Mouse (Mus musculus) neural tube, embryonic 15.5 days (tissue): Measurements from ENCODE around the gene Gm16513. TPM values are rescaled to one million over a fixed set of nuclear protein-coding genes. Genes with fewer than 3 reads are reported as not detected.
"Not testable (repeated sequence)": the region's sequence is repeated elsewhere in the genome, so short reads cannot be mapped to it uniquely, and the experiment has no call there.

ENCODE experiments used
- ATAC-seq: fragments of 200-750 bp; cut with Nextera tagmentation; 2 replicates; pipeline ENCODE4 v1.8.0; 2017; ENCODE audit warnings: mild to moderate bottlenecking, moderate TSS enrichment, moderate library complexity; ENCODE audit not compliant: low FRiP score
- H3K27ac ChIP-seq: fragments of 300-500 bp; sonication (generic); replicated peaks from 2 replicates; pipeline ENCODE4 v1.5.1; 2015; ENCODE audit warnings: mild to moderate bottlenecking, inconsistent platforms
- H3K27me3 ChIP-seq: fragments of 300-500 bp; sonication (generic); replicated peaks from 2 replicates; pipeline ENCODE4 v1.6.1; 2015; ENCODE audit warnings: inconsistent platforms
- H3K36me3 ChIP-seq: fragments of 300-500 bp; sonication (generic); 2 replicates; pipeline ENCODE4 v1.6.1; 2015; ENCODE audit warnings: inconsistent platforms
- H3K4me1 ChIP-seq: fragments of 300-500 bp; sonication (generic); 2 replicates; pipeline ENCODE4 v1.6.1; 2015; ENCODE audit warnings: inconsistent platforms
- H3K4me2 ChIP-seq: fragments of 300-500 bp; sonication (generic); 2 replicates; pipeline ENCODE4 v1.6.1; 2015; ENCODE audit warnings: inconsistent platforms, mild to moderate bottlenecking, moderate library complexity
- H3K4me3 ChIP-seq: fragments of 300-500 bp; sonication (generic); replicated peaks from 2 replicates; pipeline ENCODE4 v1.5.1; 2015; ENCODE audit warnings: mild to moderate bottlenecking, inconsistent platforms
- H3K9ac ChIP-seq: fragments of 300-500 bp; sonication (generic); replicated peaks from 2 replicates; pipeline ENCODE4 v1.6.1; 2015; ENCODE audit warnings: mild to moderate bottlenecking, inconsistent platforms
- H3K9me3 ChIP-seq: fragments of 300-500 bp; sonication (generic); replicated peaks from 2 replicates; pipeline ENCODE4 v1.6.1; 2016; ENCODE audit warnings: inconsistent platforms
- WGBS: fragments of 180-500 bp; shearing (Covaris S2); methylation state at CpG from one replicate; pipeline ENCODE4 v1.1.7; 2015; ENCODE audit warnings: mixed read lengths; 5-methylcytosine and 5-hydroxymethylcytosine counted together
- polyA plus RNA-seq: library from polyadenylated mRNA; unstranded; fragments of >200 nt; fragmentation: Nextera tagmentation; extraction: Ambion mirVana; gene quantifications from 2 replicates; pipeline ENCODE4 v1.2.1, GENCODE M21; 2015

Gene Gm16513
- not detected in 2 replicates for polyA plus RNA-seq

DNA sequence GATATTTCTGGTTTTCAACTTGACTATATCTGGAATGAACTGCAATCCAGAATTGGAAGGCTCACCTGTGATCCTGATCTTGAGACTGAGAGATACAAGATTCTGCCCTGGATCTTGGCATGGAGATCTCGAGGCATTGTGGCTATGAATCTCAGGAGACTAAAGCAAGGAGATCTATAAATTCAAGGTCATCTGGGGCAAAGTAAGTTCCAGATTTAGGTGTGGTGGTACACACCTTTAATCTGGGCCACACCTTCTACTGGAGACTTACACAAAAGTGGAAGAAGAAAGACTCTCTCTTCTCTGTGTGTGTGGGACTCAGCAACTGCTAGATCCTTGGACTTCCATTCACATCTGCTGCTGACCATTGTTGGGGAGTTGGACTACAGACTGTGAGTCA is at the start of gene Gm16513:
Gene Gm16513, plus strand, starts transcription at position 301 of the 400 bp plus-strand sequence.
- H3K27ac ChIP-seq, H3K4me3 ChIP-seq, H3K27me3 ChIP-seq, H3K4me2 ChIP-seq, ATAC-seq, H3K9me3 ChIP-seq, H3K36me3 ChIP-seq, H3K9ac ChIP-seq, H3K4me1 ChIP-seq: not testable (repeated sequence)
- no CpG with 5 or more reads among the region's 1 CpGs for WGBS

Other genes with a start within 250 kb of the Gm16513 start
- not detected in 2 replicates for gene Gm6367, start 194.0 kb upstream of the Gm16513 start, polyA plus RNA-seq
- gene Gm7942, start 75.7 kb upstream of the Gm16513 start, polyA plus RNA-seq: not detected in 2 replicates
- gene Gm10424, start 90.1 kb downstream of the Gm16513 start, polyA plus RNA-seq: not detected in 2 replicates
- gene Gm3259, start 123.3 kb downstream of the Gm16513 start, polyA plus RNA-seq: not detected in 2 replicates